In the genomic region with DNA sequence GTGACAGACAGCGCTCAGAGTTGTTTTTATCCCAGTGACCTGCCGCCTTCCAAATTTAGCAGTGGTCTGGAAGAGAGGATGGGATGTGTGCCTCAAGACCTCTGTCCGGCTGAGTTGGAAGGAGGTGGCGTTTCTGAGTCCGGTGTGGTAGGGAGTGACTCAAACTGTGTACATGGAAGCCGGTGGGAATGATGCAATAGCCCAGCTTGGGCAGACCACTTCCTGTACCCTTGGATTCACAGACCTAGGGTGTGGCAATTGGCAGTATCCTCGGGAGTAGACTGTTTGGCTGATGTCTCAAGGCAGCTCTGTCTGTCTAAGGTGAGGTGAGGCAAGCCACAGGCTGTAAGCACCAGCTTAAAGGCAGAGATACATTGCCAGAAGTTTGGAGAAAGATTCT, we compare ENCODE assay signal across 12 mouse cellular contexts. TPM values are rescaled to one million over a fixed set of nuclear protein-coding genes. Genes with fewer than 3 reads are reported as not detected.
A peak's percentile ranks its signal among the peaks of the same experiment; 100 is the strongest.
DNase-seq lines count a peak whose midpoint lies in the region; ATAC-seq and TF ChIP-seq lines count a peak whose summit lies in the region.
"Had no signal": no experiment of that assay in that cellular context is flagged by ENCODE, and none has a peak within 500 bp of the region (broad histone marks: within the 10 kb centered on the region; RNA-seq: fewer than 3 reads in every experiment).

No protein-coding gene starts in this region.

- TF ChIP-seq POLR2A in heart, adult 2 months (IDR thresholded peaks at IDR 0.05; ENCODE audit: insufficient read depth, low read depth, low read length) = no peak

- no peak for TF ChIP-seq CTCF in heart, adult 2 months (IDR thresholded peaks at IDR 0.05)
- TF ChIP-seq CTCF in liver, postnatal 0 days (IDR thresholded peaks at IDR 0.05; ENCODE audit: low read depth) = no peak
- no peak for TF ChIP-seq CTCF in layer of hippocampus, adult 2 months (conservative IDR thresholded peaks at IDR 0.05)

- H3K9me3 ChIP-seq in heart, embryonic 12.5 days (replicated peaks) = no peaks in the 10 kb centered on the region
- H3K9me3 ChIP-seq in liver, postnatal 0 days (ENCODE audit: low read length) = no peaks in the 10 kb centered on the region
- H3K9me3 ChIP-seq in hindbrain, embryonic 16.5 days (ENCODE audit: control insufficient read depth, low read length) = no peaks in the 10 kb centered on the region
- H3K9me3 ChIP-seq: heart, embryonic 13.5 days; lung, embryonic 15.5 days had no signal

- intact Hi-C loops in heart, adult 2 months (cut with DNase I) = no loop called here

- no peaks in the 10 kb centered on the region for H3K36me3 ChIP-seq in heart, adult 2 months (ENCODE audit: control insufficient read depth, insufficient read depth, low read length)
- H3K36me3 ChIP-seq in heart, embryonic 12.5 days = no peaks in the 10 kb centered on the region
- no peaks in the 10 kb centered on the region for H3K36me3 ChIP-seq in liver, postnatal 0 days (replicated peaks; ENCODE audit: insufficient read depth, low read length)
- no peaks in the 10 kb centered on the region for H3K36me3 ChIP-seq in hindbrain, embryonic 16.5 days (ENCODE audit: control insufficient read depth, insufficient read depth, low read length)
- H3K36me3 ChIP-seq: heart, embryonic 13.5 days; lung, embryonic 15.5 days had no signal

- DNase-seq in heart, adult 2 months = peak in 1 of 2 experiments; percentile 27
- DNase-seq in Muller cell, postnatal 12 days (ENCODE audit: inconsistent ontology term) = peak; percentile 16
- peak; percentile 38 for DNase-seq in liver, postnatal 0 days
- DNase-seq in skeletal muscle tissue, adult 2 months (ENCODE audit: low read depth, low spot score) = peak; percentile 42
- DNase-seq in spleen, postnatal 14 days (ENCODE audit: low spot score in 2 of 2) = no peak
- DNase-seq in layer of hippocampus, adult 2 months (ENCODE audit: low spot score in 2 of 2) = no peak
- DNase-seq: cerebellum, postnatal 14 days had no signal

- no peak overlapping the region for H3K4me3 ChIP-seq in heart, adult 2 months
- no peak overlapping the region for H3K4me3 ChIP-seq in heart, embryonic 12.5 days
- no peak overlapping the region for H3K4me3 ChIP-seq in liver, postnatal 0 days (ENCODE audit: low read depth, low read length)
- H3K4me3 ChIP-seq in layer of hippocampus, adult 2 months = no peak overlapping the region
- H3K4me3 ChIP-seq in hindbrain, embryonic 16.5 days (ENCODE audit: low read length) = no peak overlapping the region
- H3K4me3 ChIP-seq: heart, embryonic 13.5 days; lung, embryonic 15.5 days had no signal

- no peak for TF ChIP-seq EP300 in heart, adult 2 months (IDR thresholded peaks at IDR 0.05; ENCODE audit: insufficient read depth, low read depth, low read length)
- TF ChIP-seq EP300 in liver, postnatal 0 days (IDR thresholded peaks at IDR 0.05; ENCODE audit: low read depth) = no peak

- H3K79me2 ChIP-seq in heart, adult 2 months (replicated peaks; ENCODE audit: control insufficient read depth, insufficient read depth, low read length) = no peaks in the 10 kb centered on the region

- no peak overlapping the region for H3K4me2 ChIP-seq in heart, embryonic 12.5 days
- no peak overlapping the region for H3K4me2 ChIP-seq in liver, postnatal 0 days (ENCODE audit: low read depth, low read length)
- no peak overlapping the region for H3K4me2 ChIP-seq in hindbrain, embryonic 16.5 days (ENCODE audit: low read length)
- H3K4me2 ChIP-seq: heart, embryonic 13.5 days; lung, embryonic 15.5 days had no signal

- H3K27me3 ChIP-seq in heart, adult 2 months (ENCODE audit: control insufficient read depth, insufficient read depth, low read length) = no peaks in the 10 kb centered on the region
- H3K27me3 ChIP-seq in heart, embryonic 12.5 days (replicated peaks) = 0 out of 2 replicates have a peak, but pooled peaks cover 4% of the 10 kb centered on the region
- no peaks in the 10 kb centered on the region for H3K27me3 ChIP-seq in liver, postnatal 0 days (ENCODE audit: insufficient read depth, low read length)
- H3K27me3 ChIP-seq in hindbrain, embryonic 16.5 days (replicated peaks; ENCODE audit: control insufficient read depth, insufficient read depth, low read length) = no peaks in the 10 kb centered on the region; the same call in 1 of the 2 replicates
- H3K27me3 ChIP-seq: heart, embryonic 13.5 days; lung, embryonic 15.5 days had no signal

- ATAC-seq in heart, embryonic 12.5 days (ENCODE audit: insufficient number of reproducible peaks, low FRiP score) = no peak
- ATAC-seq in liver, postnatal 0 days = peak; percentile 38; the same call in 1 of the 2 replicates
- no peak for ATAC-seq in hindbrain, embryonic 16.5 days
- ATAC-seq: forebrain, embryonic 16.5 days had no signal

- 0 out of 2 replicates have a peak, but pooled peaks cover 1% of the 10 kb centered on the region for H3K4me1 ChIP-seq in heart, adult 2 months (ENCODE audit: control insufficient read depth, insufficient read depth, low read length)
- H3K4me1 ChIP-seq in heart, embryonic 12.5 days (replicated peaks) = peaks cover 12% of the 10 kb centered on the region; the same call in 1 of the 2 replicates
- H3K4me1 ChIP-seq in liver, postnatal 0 days (ENCODE audit: insufficient read depth) = peaks cover 4% of the 10 kb centered on the region
- peaks cover 2% of the 10 kb centered on the region for H3K4me1 ChIP-seq in hindbrain, embryonic 16.5 days (ENCODE audit: control insufficient read depth, insufficient read depth, low read depth, low read length)

- no peak overlapping the region for H3K9ac ChIP-seq in heart, adult 2 months (ENCODE audit: low read depth, low read length)
- H3K9ac ChIP-seq in heart, embryonic 12.5 days = no peak overlapping the region
- H3K9ac ChIP-seq in liver, postnatal 0 days (replicated peaks) = no peak overlapping the region
- no peak overlapping the region for H3K9ac ChIP-seq in hindbrain, embryonic 16.5 days (ENCODE audit: low read depth, low read length)
- H3K9ac ChIP-seq: heart, embryonic 13.5 days; lung, embryonic 15.5 days had no signal

- H3K27ac ChIP-seq in heart, adult 2 months = peak overlapping the region; percentile 18
- no peak overlapping the region for H3K27ac ChIP-seq in heart, embryonic 12.5 days (ENCODE audit: poor library complexity, severe bottlenecking)
- no peak overlapping the region for H3K27ac ChIP-seq in liver, postnatal 0 days (ENCODE audit: low read depth)
- no peak overlapping the region for H3K27ac ChIP-seq in layer of hippocampus, adult 2 months
- H3K27ac ChIP-seq in hindbrain, embryonic 16.5 days (ENCODE audit: low read depth, low read length) = no peak overlapping the region
- H3K27ac ChIP-seq: heart, embryonic 13.5 days; lung, embryonic 15.5 days had no signal

- WGBS in heart, adult 2 months = 29% methylated on average over 7 of the region's 7 CpGs
- 53% methylated on average over 7 of the region's 7 CpGs for WGBS in heart, embryonic 12.5 days
- WGBS in liver, postnatal 0 days (ENCODE audit: insufficient replicate concordance) = 38% methylated on average over 7 of the region's 7 CpGs
- WGBS in hindbrain, embryonic 16.5 days = 86% methylated on average over 7 of the region's 7 CpGs

RNA-seq across cellular contexts. Expression of a gene that starts 6.0 kb away (rescaled TPM):
- 10 to 100 TPM; 34.3 to 57.5 TPM for total RNA-seq in heart, adult 2 months (2021)
- 12.8 and 16.4 TPM in 2 replicates for polyA plus RNA-seq in heart, adult 2 months (2012; rRNA removed)
- 15.0 and 17.1 TPM in 2 replicates for polyA plus RNA-seq in heart, embryonic 12.5 days (2016; fragmentation: Nextera tagmentation; extraction: Ambion mirVana)
- 3.8 and 4.4 TPM in 2 replicates for polyA plus RNA-seq in liver, postnatal 0 days (2015; fragmentation: Nextera tagmentation; extraction: Ambion mirVana)
- total RNA-seq in layer of hippocampus, adult 2 months (2021) = 100 to 1,000 TPM in 1 of 2 experiments, 10 to 100 TPM in 1; 74.1 to 104 TPM
- 2.0 and 3.9 TPM in 2 replicates for polyA plus RNA-seq in hindbrain, embryonic 16.5 days (2015; fragmentation: Nextera tagmentation; extraction: Ambion mirVana)

Comparison
In these comparisons a context has a peak if more than half of its experiments do, and no peak if none do; other contexts are left out.
1. DNase-seq: peak in Muller cell, postnatal 12 days (single experiment), liver, postnatal 0 days (single experiment) and skeletal muscle tissue, adult 2 months (single experiment); none in spleen, postnatal 14 days (0 of 2) and layer of hippocampus, adult 2 months (0 of 2).